ENCODE assay signal across 9 mouse cellular contexts in genomic region chr16:93246825-93247224, GRCm38 (mm10).
A peak's percentile ranks its signal among the peaks of the same experiment; 100 is the strongest.
DNase-seq lines count a peak whose midpoint lies in the region; ATAC-seq lines count a peak whose summit lies in the region.
"Had no signal": no experiment of that assay in that cellular context is flagged by ENCODE, and none has a peak within 500 bp of the region (broad histone marks: within the 10 kb centered on the region; RNA-seq: fewer than 3 reads in every experiment).

No protein-coding gene starts in this region.

- H3K4me2 ChIP-seq in heart, embryonic 12.5 days = no peak overlapping the region
- no peak overlapping the region for H3K4me2 ChIP-seq in hindbrain, embryonic 16.5 days (ENCODE audit: low read length)
- H3K4me2 ChIP-seq in intestine, embryonic 16.5 days (ENCODE audit: low read depth, low read length) = no peak overlapping the region
- H3K4me2 ChIP-seq: embryonic facial prominence, embryonic 12.5 days had no signal

- no peak for ATAC-seq in heart, embryonic 12.5 days (ENCODE audit: insufficient number of reproducible peaks, low FRiP score)
- ATAC-seq in hindbrain, embryonic 16.5 days = peak; percentile 82
- ATAC-seq in megakaryocyte, adult 5-6 weeks (ENCODE audit: poor library complexity, severe bottlenecking) = no peak; the same call in 1 of the 2 replicates
- no peak for ATAC-seq in intestine, embryonic 16.5 days

- no peak overlapping the region for H3K4me3 ChIP-seq in heart, embryonic 12.5 days
- H3K4me3 ChIP-seq in hindbrain, embryonic 16.5 days (ENCODE audit: low read length) = no peak overlapping the region
- H3K4me3 ChIP-seq in intestine, embryonic 16.5 days (ENCODE audit: low read length) = no peak overlapping the region
- H3K4me3 ChIP-seq: embryonic facial prominence, embryonic 12.5 days had no signal

- no peaks in the 10 kb centered on the region for H3K36me3 ChIP-seq in heart, embryonic 12.5 days
- H3K36me3 ChIP-seq in hindbrain, embryonic 16.5 days (ENCODE audit: control insufficient read depth, insufficient read depth, low read length) = no peaks in the 10 kb centered on the region
- H3K36me3 ChIP-seq in intestine, embryonic 16.5 days (ENCODE audit: control insufficient read depth, insufficient read depth, low read length) = no peaks in the 10 kb centered on the region
- H3K36me3 ChIP-seq: embryonic facial prominence, embryonic 12.5 days had no signal

- no peaks in the 10 kb centered on the region for H3K9me3 ChIP-seq in heart, embryonic 12.5 days (replicated peaks)
- no peaks in the 10 kb centered on the region for H3K9me3 ChIP-seq in hindbrain, embryonic 16.5 days (ENCODE audit: control insufficient read depth, low read length)
- H3K9me3 ChIP-seq in intestine, embryonic 16.5 days (ENCODE audit: control insufficient read depth, low read length) = no peaks in the 10 kb centered on the region
- H3K9me3 ChIP-seq: embryonic facial prominence, embryonic 12.5 days had no signal

- H3K27me3 ChIP-seq in heart, embryonic 12.5 days (replicated peaks) = no peaks in the 10 kb centered on the region
- peaks cover 4% of the 10 kb centered on the region for H3K27me3 ChIP-seq in hindbrain, embryonic 16.5 days (replicated peaks; ENCODE audit: control insufficient read depth, insufficient read depth, low read length)
- no peaks in the 10 kb centered on the region for H3K27me3 ChIP-seq in intestine, embryonic 16.5 days (replicated peaks; ENCODE audit: control insufficient read depth, insufficient read depth, low read length)
- H3K27me3 ChIP-seq: embryonic facial prominence, embryonic 12.5 days had no signal

- no peak overlapping the region for H3K9ac ChIP-seq in heart, embryonic 12.5 days
- H3K9ac ChIP-seq in hindbrain, embryonic 16.5 days (ENCODE audit: low read depth, low read length) = no peak overlapping the region
- H3K9ac ChIP-seq in intestine, embryonic 16.5 days (ENCODE audit: low read depth, low read length) = no peak overlapping the region
- H3K9ac ChIP-seq: embryonic facial prominence, embryonic 12.5 days had no signal

- DNase-seq in heart, adult 11 months = peak; percentile 85
- peak; percentile 7 to 15 for DNase-seq in spleen, postnatal 36 days (ENCODE audit: low spot score in 2 of 2)
- no peak for DNase-seq in spleen, postnatal 10 days (ENCODE audit: low spot score in 2 of 2)
- DNase-seq in retina, postnatal 1 day = peak; percentile 18

- no peak overlapping the region for H3K27ac ChIP-seq in heart, embryonic 12.5 days (ENCODE audit: poor library complexity, severe bottlenecking)
- no peak overlapping the region for H3K27ac ChIP-seq in hindbrain, embryonic 16.5 days (ENCODE audit: low read depth, low read length)
- no peak overlapping the region for H3K27ac ChIP-seq in intestine, embryonic 16.5 days (ENCODE audit: low read length)
- H3K27ac ChIP-seq: embryonic facial prominence, embryonic 12.5 days had no signal

- no peaks in the 10 kb centered on the region for H3K4me1 ChIP-seq in heart, embryonic 12.5 days (replicated peaks)
- peaks cover 4% of the 10 kb centered on the region for H3K4me1 ChIP-seq in hindbrain, embryonic 16.5 days (ENCODE audit: control insufficient read depth, insufficient read depth, low read depth, low read length)
- H3K4me1 ChIP-seq in intestine, embryonic 16.5 days (ENCODE audit: control insufficient read depth, insufficient read depth, low read length) = no peaks in the 10 kb centered on the region

- 41% methylated on average over 7 of the region's 7 CpGs for WGBS in heart, embryonic 12.5 days
- 4% methylated on average over 7 of the region's 7 CpGs for WGBS in hindbrain, embryonic 16.5 days
- WGBS in intestine, embryonic 16.5 days = 31% methylated on average over 7 of the region's 7 CpGs

Comparison
In these comparisons a context has a peak if more than half of its experiments do, and no peak if none do; other contexts are left out.
1. DNase-seq: peak in heart, adult 11 months (single experiment), spleen, postnatal 36 days (2 of 2) and retina, postnatal 1 day (single experiment); none in spleen, postnatal 10 days (0 of 2).